Mouse (Mus musculus): ENCODE data around the gene Eif3l. TPM values are rescaled to one million over a fixed set of nuclear protein-coding genes. Genes with fewer than 3 reads are reported as not detected.
A peak's percentile ranks its signal among the peaks of the same experiment; 100 is the strongest.

Eif3l gene
- polyA plus RNA-seq, 1 experiment from 2014 or later: 209 TPM

DNA sequence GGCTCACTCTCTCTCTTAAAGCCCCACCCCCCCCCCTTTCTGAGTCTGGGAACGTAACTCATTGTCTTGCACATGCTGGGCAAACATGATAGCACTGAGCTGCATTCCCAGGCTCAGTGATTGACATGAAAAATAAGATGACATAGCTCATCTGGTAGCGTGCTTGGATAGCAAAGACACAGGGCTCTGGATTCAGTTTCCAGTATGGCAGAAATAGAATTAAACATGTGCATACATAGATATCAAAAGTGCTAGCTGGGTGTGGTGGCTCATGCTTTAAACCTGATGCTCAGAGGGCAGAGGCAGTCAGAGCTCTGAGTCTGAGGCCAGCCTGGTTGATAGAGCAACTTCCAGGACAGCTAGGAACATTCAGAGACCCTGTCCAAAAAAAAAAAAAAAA, 30.8 kb downstream of the Eif3l start:
- ATAC-seq (no peak), DNase-seq (ENCODE audit: low spot score) (no peak)
- Histone ChIP-seq H3K36me3 (ENCODE audit: control insufficient read depth, insufficient read depth, low read length) (no peaks in the 10 kb centered on the region), H3K27me3 (replicated peaks; ENCODE audit: control insufficient read depth, insufficient read depth, low read length) (no peaks in the 10 kb centered on the region), H3K4me3 (ENCODE audit: low read depth, low read length) (no peak overlapping the region), H3K4me2 (ENCODE audit: low read length) (no peak overlapping the region), H3K9ac (ENCODE audit: low read length) (no peak overlapping the region), H3K9me3 (replicated peaks; ENCODE audit: control insufficient read depth, low read length) (no peaks in the 10 kb centered on the region), H3K27ac (ENCODE audit: low read depth, low read length) (no peak overlapping the region), H3K4me1 (ENCODE audit: control insufficient read depth, insufficient read depth, low read length) (peaks cover 19% of the 10 kb centered on the region)
- WGBS: 54% methylated on average over 2 of the region's 2 CpGs

GRCm38 (mm10) chr15:79107966-79108365, 33.0 kb downstream of the Eif3l start:
- Histone ChIP-seq H3K4me3 (ENCODE audit: low read depth, low read length) (peak overlapping the region; percentile 82), H3K9ac (ENCODE audit: low read length) (no peak overlapping the region)
- DNase-seq (ENCODE audit: low spot score): no peak

GRCm38 (mm10) chr15:79108421-79109320, 33.7 kb downstream of the Eif3l start, which contains the start of gene Micall1:
Gene Micall1 (plus strand): TSS chr15:79108898.
- Histone ChIP-seq H3K9ac (ENCODE audit: low read length) (peak within 1 kb of the TSS; percentile 93), H3K4me1 (ENCODE audit: control insufficient read depth, insufficient read depth, low read length) (peaks cover 19% of the 10 kb centered on the region), H3K4me3 (ENCODE audit: low read depth, low read length) (peak within 1 kb of the TSS; percentile 82), H3K27ac (ENCODE audit: low read depth, low read length) (peak within 1 kb of the TSS; percentile 33; the same call in 1 of the 2 replicates), H3K36me3 (ENCODE audit: control insufficient read depth, insufficient read depth, low read length) (no peaks in the 10 kb centered on the region; the same call in 1 of the 2 replicates), H3K4me2 (ENCODE audit: low read length) (peak within 1 kb of the TSS; percentile 97), H3K27me3 (replicated peaks; ENCODE audit: control insufficient read depth, insufficient read depth, low read length) (no peaks in the 10 kb centered on the region), H3K9me3 (replicated peaks; ENCODE audit: control insufficient read depth, low read length) (no peaks in the 10 kb centered on the region)
- under 1% methylated on average over 52 of the region's 85 CpGs for WGBS
- peak; percentile 82 for ATAC-seq
- peak; percentile 46 for DNase-seq (ENCODE audit: low spot score)

More at GRCm38 (mm10) chr15:79107966-79108365, 33.0 kb downstream of the Eif3l start:
- H3K27ac ChIP-seq (ENCODE audit: low read depth, low read length): 0 out of 2 replicates have a peak overlapping the region, but pooled peaks have one; percentile 2
- no peak for ATAC-seq
- peaks cover 19% of the 10 kb centered on the region for H3K4me1 ChIP-seq (ENCODE audit: control insufficient read depth, insufficient read depth, low read length)
- H3K36me3 ChIP-seq (ENCODE audit: control insufficient read depth, insufficient read depth, low read length): no peaks in the 10 kb centered on the region; the same call in 1 of the 2 replicates
- no peaks in the 10 kb centered on the region for H3K9me3 ChIP-seq (replicated peaks; ENCODE audit: control insufficient read depth, low read length)
- no peaks in the 10 kb centered on the region for H3K27me3 ChIP-seq (replicated peaks; ENCODE audit: control insufficient read depth, insufficient read depth, low read length)
- 17% methylated on average over 7 of the region's 7 CpGs for WGBS
- peak overlapping the region; percentile 97 for H3K4me2 ChIP-seq (ENCODE audit: low read length)

DNA sequence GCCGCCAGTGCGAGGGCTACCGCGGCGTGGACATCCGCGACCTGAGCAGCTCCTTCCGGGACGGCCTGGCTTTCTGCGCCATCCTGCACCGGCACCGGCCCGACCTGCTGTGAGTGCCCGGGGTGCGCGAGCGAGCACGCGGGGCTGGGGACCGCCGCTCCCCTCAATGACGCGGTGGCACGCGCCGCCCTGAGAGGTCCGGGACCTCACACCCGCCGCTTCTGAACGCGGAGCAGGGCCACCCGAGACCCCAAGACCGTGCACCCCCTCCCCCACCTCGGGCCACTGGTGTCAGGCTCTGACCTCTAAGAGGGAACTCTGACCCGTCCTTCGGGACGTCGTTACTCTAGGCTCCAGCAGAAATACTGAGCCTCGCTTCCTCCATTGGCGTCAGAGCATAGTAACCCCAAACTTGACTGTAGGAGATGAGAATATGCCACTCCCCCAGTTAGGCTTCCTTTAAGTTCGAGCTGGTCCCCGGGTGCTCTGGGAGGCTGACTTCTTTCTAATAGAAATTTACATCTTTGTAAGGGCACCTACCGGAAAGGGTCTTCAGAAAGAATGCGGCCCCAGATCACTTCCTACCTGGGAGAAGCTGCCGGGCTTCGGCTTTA, 34.4 kb downstream of the Eif3l start:
- no peaks in the 10 kb centered on the region for H3K9me3 ChIP-seq (replicated peaks; ENCODE audit: control insufficient read depth, low read length)
- H3K4me2 ChIP-seq (ENCODE audit: low read length): peak overlapping the region; percentile 97
- ATAC-seq (no peak), DNase-seq (ENCODE audit: low spot score) (peak; percentile 12)
- no peaks in the 10 kb centered on the region for H3K27me3 ChIP-seq (replicated peaks; ENCODE audit: control insufficient read depth, insufficient read depth, low read length)
- H3K4me1 ChIP-seq (ENCODE audit: control insufficient read depth, insufficient read depth, low read length): peaks cover 19% of the 10 kb centered on the region
- peak overlapping the region; percentile 93 for H3K9ac ChIP-seq (ENCODE audit: low read length)
- H3K36me3 ChIP-seq (ENCODE audit: control insufficient read depth, insufficient read depth, low read length): no peaks in the 10 kb centered on the region; the same call in 1 of the 2 replicates
- peak overlapping the region; percentile 82 for H3K4me3 ChIP-seq (ENCODE audit: low read depth, low read length)
- H3K27ac ChIP-seq (ENCODE audit: low read depth, low read length): peak overlapping the region; percentile 33; the same call in 1 of the 2 replicates
- WGBS: 0% methylated on average over 46 of the region's 46 CpGs

DNA sequence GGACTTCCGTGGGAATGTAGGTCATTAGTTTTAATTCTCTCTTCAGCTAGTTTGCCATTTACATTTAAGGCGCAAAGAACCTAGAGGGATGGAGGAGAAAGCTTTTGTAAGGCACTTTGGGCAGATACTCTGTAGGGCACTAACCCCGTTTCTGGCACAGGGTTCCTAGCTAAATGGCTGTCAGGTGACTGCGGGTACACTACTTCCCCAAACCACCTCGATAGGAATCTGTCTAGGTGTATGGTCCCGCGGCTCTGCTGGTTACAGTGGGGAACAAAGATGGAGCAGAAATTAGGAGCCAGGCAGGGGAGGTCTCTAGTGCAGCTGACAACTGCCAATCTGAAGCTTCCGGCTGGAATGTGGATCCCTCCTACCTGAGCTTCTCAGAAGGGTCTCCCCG, 35.1 kb downstream of the Eif3l start:
- H3K9ac ChIP-seq (ENCODE audit: low read length): peak overlapping the region; percentile 93
- DNase-seq (ENCODE audit: low spot score) (no peak), ATAC-seq (no peak)
- no peaks in the 10 kb centered on the region for H3K27me3 ChIP-seq (replicated peaks; ENCODE audit: control insufficient read depth, insufficient read depth, low read length)
- peaks cover 2% of the 10 kb centered on the region; the same call in 1 of the 2 replicates for H3K36me3 ChIP-seq (ENCODE audit: control insufficient read depth, insufficient read depth, low read length)
- H3K27ac ChIP-seq (ENCODE audit: low read depth, low read length): no peak overlapping the region
- H3K4me2 ChIP-seq (ENCODE audit: low read length): peak overlapping the region; percentile 97
- H3K9me3 ChIP-seq (replicated peaks; ENCODE audit: control insufficient read depth, low read length): no peaks in the 10 kb centered on the region
- 13% methylated on average over 9 of the region's 9 CpGs for WGBS
- H3K4me3 ChIP-seq (ENCODE audit: low read depth, low read length): peak overlapping the region; percentile 82
- H3K4me1 ChIP-seq (ENCODE audit: control insufficient read depth, insufficient read depth, low read length): peaks cover 19% of the 10 kb centered on the region

DNA sequence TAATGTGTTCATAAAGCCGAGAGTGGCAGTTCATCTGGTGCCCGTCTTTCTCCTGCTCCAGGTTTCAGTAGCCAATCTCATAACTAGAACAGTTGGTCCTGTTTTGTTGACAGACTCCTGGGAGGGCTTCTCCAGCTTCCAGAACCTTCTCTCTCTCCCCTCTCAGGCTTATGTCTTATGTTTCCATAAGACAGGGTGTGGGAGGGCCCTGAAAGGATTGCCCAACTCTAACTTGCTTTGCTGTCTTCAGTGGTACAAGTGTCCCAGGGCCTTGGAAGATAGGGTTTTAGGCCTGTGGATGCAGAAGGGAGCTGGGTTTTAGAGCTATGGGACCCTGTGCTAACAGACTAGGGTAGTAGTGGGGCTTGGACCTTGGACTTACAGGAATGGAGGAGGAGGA, 35.5 kb downstream of the Eif3l start:
- ATAC-seq (no peak), DNase-seq (ENCODE audit: low spot score) (no peak)
- Histone ChIP-seq H3K4me1 (ENCODE audit: control insufficient read depth, insufficient read depth, low read length) (peaks cover 19% of the 10 kb centered on the region), H3K9ac (ENCODE audit: low read length) (no peak overlapping the region; the same call in 1 of the 2 replicates), H3K4me3 (ENCODE audit: low read depth, low read length) (peak overlapping the region; percentile 82), H3K27ac (ENCODE audit: low read depth, low read length) (no peak overlapping the region), H3K9me3 (replicated peaks; ENCODE audit: control insufficient read depth, low read length) (no peaks in the 10 kb centered on the region), H3K36me3 (ENCODE audit: control insufficient read depth, insufficient read depth, low read length) (peaks cover 7% of the 10 kb centered on the region; the same call in 1 of the 2 replicates), H3K4me2 (ENCODE audit: low read length) (peak overlapping the region; percentile 97), H3K27me3 (replicated peaks; ENCODE audit: control insufficient read depth, insufficient read depth, low read length) (no peaks in the 10 kb centered on the region)
- 51% methylated on average over 2 of the region's 2 CpGs for WGBS

DNA sequence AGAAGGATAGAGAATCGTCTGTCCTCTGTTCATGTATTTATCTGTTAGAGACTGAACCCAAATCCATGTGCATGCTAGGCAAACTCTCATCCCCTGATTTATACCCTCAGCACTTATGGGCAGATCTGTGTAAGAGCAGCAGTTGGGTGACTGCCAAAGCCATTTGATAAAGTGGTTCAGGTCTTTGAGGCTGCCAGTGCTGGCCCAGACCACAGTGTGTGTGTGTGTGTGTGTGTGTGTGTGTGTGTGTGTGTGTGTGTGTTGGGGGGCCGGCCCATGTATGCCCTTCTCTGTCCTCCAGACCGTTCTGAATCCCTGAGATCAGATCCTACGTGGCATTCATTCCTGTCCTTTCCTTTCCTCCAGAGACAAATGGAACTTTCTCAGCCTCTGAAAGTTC, 36.8 kb downstream of the Eif3l start:
- DNase-seq (ENCODE audit: low spot score) (peak; percentile 37), ATAC-seq (no peak)
- H3K36me3 ChIP-seq (ENCODE audit: control insufficient read depth, insufficient read depth, low read length): peaks cover 15% of the 10 kb centered on the region; the same call in 1 of the 2 replicates
- no peak overlapping the region for H3K4me2 ChIP-seq (ENCODE audit: low read length)
- peaks cover 19% of the 10 kb centered on the region for H3K4me1 ChIP-seq (ENCODE audit: control insufficient read depth, insufficient read depth, low read length)
- 76% methylated on average over 4 of the region's 4 CpGs for WGBS
- no peaks in the 10 kb centered on the region for H3K27me3 ChIP-seq (replicated peaks; ENCODE audit: control insufficient read depth, insufficient read depth, low read length)
- H3K9me3 ChIP-seq (replicated peaks; ENCODE audit: control insufficient read depth, low read length): no peaks in the 10 kb centered on the region
- no peak overlapping the region for H3K9ac ChIP-seq (ENCODE audit: low read length)
- no peak overlapping the region for H3K4me3 ChIP-seq (ENCODE audit: low read depth, low read length)
- no peak overlapping the region for H3K27ac ChIP-seq (ENCODE audit: low read depth, low read length)

GRCm38 (mm10) chr15:79115276-79115675, 40.3 kb downstream of the Eif3l start:
- Histone ChIP-seq H3K4me2 (ENCODE audit: low read length) (no peak overlapping the region), H3K27me3 (replicated peaks; ENCODE audit: control insufficient read depth, insufficient read depth, low read length) (no peaks in the 10 kb centered on the region), H3K36me3 (ENCODE audit: control insufficient read depth, insufficient read depth, low read length) (peaks cover 21% of the 10 kb centered on the region; the same call in 1 of the 2 replicates), H3K9ac (ENCODE audit: low read length) (no peak overlapping the region), H3K4me1 (ENCODE audit: control insufficient read depth, insufficient read depth, low read length) (peaks cover 6% of the 10 kb centered on the region), H3K4me3 (ENCODE audit: low read depth, low read length) (no peak overlapping the region), H3K27ac (ENCODE audit: low read depth, low read length) (no peak overlapping the region), H3K9me3 (replicated peaks; ENCODE audit: control insufficient read depth, low read length) (no peaks in the 10 kb centered on the region)
- DNase-seq (ENCODE audit: low spot score) (no peak), ATAC-seq (no peak)
- WGBS: 73% methylated on average over 5 of the region's 5 CpGs

All from forebrain, embryonic 14.5 days (tissue).